Mouse (Mus musculus) lung, adult 2 months (tissue): ENCODE data around the gene Usp46.

Experiments
- CTCF ChIP-seq: fragments of 200-500 bp; IDR thresholded peaks from 2 replicates; pipeline ENCODE4 v1.5.1; 2011; ENCODE audit warnings: mild to moderate bottlenecking, low read length, control low read depth; ENCODE audit not compliant: insufficient read depth
- POLR2A ChIP-seq: fragments of 200-500 bp; IDR thresholded peaks from 2 replicates; pipeline ENCODE4 v1.6.1; 2011; ENCODE audit warnings: low read depth, mild to moderate bottlenecking, control low read depth, low read length, borderline replicate concordance; ENCODE audit errors: extremely low read depth

DNA sequence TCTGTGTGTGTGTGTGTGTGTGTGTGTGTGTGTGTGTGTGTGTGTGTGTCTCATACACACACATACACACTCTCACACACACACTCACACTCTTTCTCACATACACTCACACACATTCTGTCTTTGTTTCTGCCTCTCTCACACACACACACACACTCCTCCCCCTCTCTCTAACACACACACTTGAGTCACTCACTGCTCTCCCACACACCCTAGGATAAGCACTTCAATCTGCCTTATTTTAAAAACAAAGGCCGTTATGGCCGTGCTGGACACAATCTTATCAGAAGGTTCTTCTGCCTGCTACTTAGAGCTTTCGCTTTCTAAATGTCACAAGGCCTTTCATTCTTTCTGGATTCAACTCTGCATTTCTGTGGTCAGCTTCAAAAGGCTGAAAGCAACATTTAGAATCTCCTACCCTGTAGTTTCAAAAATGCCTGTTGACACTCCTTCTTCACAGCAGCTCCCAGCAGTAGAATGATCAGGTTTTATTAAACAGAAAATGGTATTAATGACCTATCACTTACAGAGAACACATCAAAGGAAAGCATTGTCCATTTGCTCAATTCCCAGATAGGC lies 60.6 kb downstream of the Usp46 start:
- TF ChIP-seq POLR2A: no peak
- TF ChIP-seq CTCF: no peak
